ENCODE assay signal across 16 mouse cellular contexts in genomic region chr12:117386957-117387356, GRCm38 (mm10).
"Had no signal": no experiment of that assay in that cellular context is flagged by ENCODE, and none has a peak within 500 bp of the region (broad histone marks: within the 10 kb centered on the region; RNA-seq: fewer than 3 reads in every experiment).

No protein-coding gene starts in this region.

- H3K27ac ChIP-seq: kidney, postnatal 0 days; limb, embryonic 12.5 days; liver, embryonic 13.5 days; lung, embryonic 15.5 days; macrophage; midbrain, embryonic 12.5 days; stomach, postnatal 0 days had no signal

- H3K4me2 ChIP-seq: limb, embryonic 12.5 days; liver, embryonic 13.5 days; lung, embryonic 15.5 days; midbrain, embryonic 12.5 days had no signal

- H3K4me3 ChIP-seq: limb, embryonic 12.5 days; liver, embryonic 13.5 days; lung, embryonic 15.5 days; megakaryocyte, embryonic 14.5 days; midbrain, embryonic 12.5 days had no signal

- H3K9me3 ChIP-seq: limb, embryonic 12.5 days; liver, embryonic 13.5 days; lung, embryonic 15.5 days; megakaryocyte, embryonic 14.5 days; midbrain, embryonic 12.5 days had no signal

- ATAC-seq: liver, postnatal 0 days; midbrain, embryonic 16.5 days had no signal

- H3K9ac ChIP-seq: limb, embryonic 12.5 days; liver, embryonic 13.5 days; liver, postnatal 0 days; lung, embryonic 15.5 days; midbrain, embryonic 12.5 days had no signal

- DNase-seq: kidney, adult 9 months; kidney, postnatal 36 days; liver; liver, embryonic 13.5 days; liver, postnatal 0 days; lung, postnatal 14 days; right cerebral cortex, postnatal 14 days; thymus, postnatal 4 days had no signal

- H3K4me1 ChIP-seq: limb, embryonic 12.5 days; liver, embryonic 13.5 days; megakaryocyte, embryonic 14.5 days; midbrain, embryonic 12.5 days had no signal

- H3K36me3 ChIP-seq: limb, embryonic 12.5 days; liver, embryonic 13.5 days; lung, embryonic 15.5 days; midbrain, embryonic 12.5 days had no signal

- H3K27me3 ChIP-seq: limb, embryonic 12.5 days; liver, embryonic 13.5 days; megakaryocyte, embryonic 14.5 days; midbrain, embryonic 12.5 days had no signal
